Mouse (Mus musculus) hindbrain, embryonic 12.5 days (tissue): ENCODE data around the gene Plpp4. TPM values are rescaled to one million over a fixed set of nuclear protein-coding genes. Genes with fewer than 3 reads are reported as not detected.

ENCODE experiments used
- ATAC-seq: fragments of 200-750 bp; cut with Nextera tagmentation; 2 replicates; pipeline ENCODE4 v1.8.0; 2017; ENCODE audit warnings: moderate TSS enrichment; ENCODE audit not compliant: low FRiP score
- H3K27ac ChIP-seq: fragments of 300-500 bp; sonication (generic); 2 replicates; pipeline ENCODE4 v1.5.1; 2016; ENCODE audit warnings: mild to moderate bottlenecking
- H3K27me3 ChIP-seq: fragments of 300-500 bp; sonication (generic); 2 replicates; pipeline ENCODE4 v1.6.1; 2016; ENCODE audit warnings: mild to moderate bottlenecking
- H3K36me3 ChIP-seq: fragments of 300-500 bp; sonication (generic); 2 replicates; pipeline ENCODE4 v1.6.1; 2016; ENCODE audit warnings: mild to moderate bottlenecking
- H3K4me1 ChIP-seq: fragments of 300-500 bp; sonication (generic); 2 replicates; pipeline ENCODE4 v1.6.1; 2016
- H3K4me2 ChIP-seq: fragments of 300-500 bp; sonication (generic); replicated peaks from 2 replicates; pipeline ENCODE4 v1.6.1; 2016; ENCODE audit warnings: mild to moderate bottlenecking
- H3K4me3 ChIP-seq: fragments of 300-500 bp; sonication (generic); 2 replicates; pipeline ENCODE4 v1.5.1; 2016; ENCODE audit warnings: mild to moderate bottlenecking
- H3K9ac ChIP-seq: fragments of 300-500 bp; sonication (generic); 2 replicates; pipeline ENCODE4 v1.6.1; 2016; ENCODE audit warnings: mild to moderate bottlenecking, moderate library complexity
- H3K9me3 ChIP-seq: fragments of 300-500 bp; sonication (generic); replicated peaks from 2 replicates; pipeline ENCODE4 v1.6.1; 2016; ENCODE audit warnings: mild to moderate bottlenecking
- WGBS: fragments of 180-500 bp; shearing (Covaris S2); methylation state at CpG from one replicate; pipeline ENCODE4 v1.1.7; 2016; 5-methylcytosine and 5-hydroxymethylcytosine counted together
- polyA plus RNA-seq: library from polyadenylated mRNA; unstranded; fragments of >200 nt; fragmentation: Nextera tagmentation; extraction: Ambion mirVana; gene quantifications from 2 replicates; pipeline ENCODE4 v1.2.1, GENCODE M21; 2016

The Plpp4 gene
- 2.1 and 2.8 TPM in 2 replicates for polyA plus RNA-seq

- 1% methylated on average over 54 of the region's 66 CpGs for WGBS
- H3K27me3 ChIP-seq, result peaks cover 38% of the 10 kb centered on the region
- H3K9ac ChIP-seq, result peak within 1 kb of the TSS; percentile 75
- no peak within 1 kb of the TSS for H3K27ac ChIP-seq
- no peaks in the 10 kb centered on the region for H3K36me3 ChIP-seq
- H3K4me3 ChIP-seq, result peak within 1 kb of the TSS; percentile 54
- peaks cover 16% of the 10 kb centered on the region; the same call in 1 of the 2 replicates for H3K4me1 ChIP-seq
- H3K9me3 ChIP-seq, result no peaks in the 10 kb centered on the region
- peak; percentile 83 for ATAC-seq
- H3K4me2 ChIP-seq, result peak within 1 kb of the TSS; percentile 93
These were observed at the start of gene Plpp4 for GRCm38 (mm10) chr7:129256621-129257373. Gene Plpp4, plus strand, starts transcription at chr7:129257031.

DNA sequence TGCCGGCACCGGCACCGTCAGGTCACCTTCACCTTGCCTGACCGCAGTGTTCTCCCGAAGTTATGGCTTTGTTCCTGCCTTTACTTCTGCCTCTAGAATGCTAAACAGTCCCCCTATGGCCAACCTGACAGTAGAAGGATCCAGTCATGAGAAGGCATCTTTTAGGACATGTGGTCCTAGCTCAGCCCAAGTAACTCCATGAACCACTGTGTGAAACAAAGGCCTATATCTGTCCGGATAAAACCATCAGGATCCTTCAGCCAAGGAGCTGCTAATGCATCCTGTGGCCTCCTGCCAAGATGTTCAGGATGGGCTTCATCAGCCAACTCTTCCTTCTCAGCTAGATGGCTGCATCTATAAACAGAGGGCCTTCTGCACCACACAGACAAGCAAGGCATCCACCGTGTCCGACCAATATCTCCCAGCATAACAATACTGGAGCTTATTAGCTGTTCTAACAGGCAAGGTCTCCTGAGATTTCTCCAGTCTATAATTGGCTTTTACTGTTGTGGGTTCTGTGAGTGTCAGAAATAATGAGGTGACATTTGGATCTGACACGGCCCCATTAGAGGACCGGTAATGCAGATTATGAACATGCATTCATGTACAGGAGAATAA is 40.8 kb upstream of the Plpp4 start:
- Histone ChIP-seq H3K36me3 (no peaks in the 10 kb centered on the region), H3K9ac (no peak overlapping the region), H3K27ac (peak overlapping the region; percentile 52), H3K4me2 (no peak overlapping the region), H3K4me3 (no peak overlapping the region), H3K27me3 (no peaks in the 10 kb centered on the region), H3K9me3 (no peaks in the 10 kb centered on the region), H3K4me1 (0 out of 2 replicates have a peak, but pooled peaks cover 9% of the 10 kb centered on the region)
- peak; percentile 66; the same call in 1 of the 2 replicates for ATAC-seq
- WGBS, result 83% methylated on average over 10 of the region's 10 CpGs

DNA sequence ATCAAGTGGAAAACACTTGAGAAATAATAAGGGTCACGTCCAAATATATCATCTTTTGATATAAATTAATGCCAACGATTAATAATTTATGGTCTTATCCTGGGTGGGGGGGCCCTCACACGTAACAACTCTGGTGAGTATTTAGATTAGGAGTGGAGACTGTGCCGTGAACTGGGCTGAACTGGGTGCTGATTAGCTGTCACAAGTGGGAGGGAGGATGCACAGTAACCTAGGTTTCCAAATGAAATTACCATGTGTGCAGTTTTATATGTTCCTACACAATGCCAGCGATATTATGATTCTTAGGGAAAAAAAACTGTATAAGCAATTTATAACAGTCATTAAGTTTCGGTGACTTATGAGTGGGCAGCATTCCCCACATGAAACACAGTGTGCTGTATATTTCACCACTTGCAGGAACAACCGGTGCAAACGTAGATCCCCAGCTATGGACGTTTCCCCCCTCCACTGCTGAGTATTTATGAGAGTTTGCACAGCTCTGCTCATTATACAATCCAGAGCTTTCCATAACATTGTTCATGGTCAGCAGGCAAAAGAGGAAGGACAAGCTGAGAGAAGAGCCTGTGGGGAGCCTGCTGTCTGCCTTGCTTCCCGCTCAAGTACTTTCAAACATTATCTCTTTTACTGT is 40.2 kb upstream of the Plpp4 start:
- Histone ChIP-seq H3K4me3 (no peak overlapping the region), H3K9ac (no peak overlapping the region), H3K36me3 (no peaks in the 10 kb centered on the region), H3K4me2 (no peak overlapping the region), H3K27ac (0 out of 2 replicates have a peak overlapping the region, but pooled peaks have one; percentile 12), H3K4me1 (0 out of 2 replicates have a peak, but pooled peaks cover 9% of the 10 kb centered on the region), H3K27me3 (no peaks in the 10 kb centered on the region), H3K9me3 (no peaks in the 10 kb centered on the region)
- 71% methylated on average over 10 of the region's 10 CpGs for WGBS
- ATAC-seq, result peak; percentile 46; the same call in 1 of the 2 replicates

GRCm38 (mm10) chr7:129220948-129221347 is 35.9 kb upstream of the Plpp4 start:
- H3K4me3 ChIP-seq, result no peak overlapping the region
- H3K36me3 ChIP-seq, result no peaks in the 10 kb centered on the region
- no peaks in the 10 kb centered on the region for H3K9me3 ChIP-seq
- H3K27ac ChIP-seq, result no peak overlapping the region
- no peak overlapping the region for H3K9ac ChIP-seq
- H3K27me3 ChIP-seq, result no peaks in the 10 kb centered on the region
- 0 out of 2 replicates have a peak, but pooled peaks cover 2% of the 10 kb centered on the region for H3K4me1 ChIP-seq
- no peak for ATAC-seq
- no peak overlapping the region for H3K4me2 ChIP-seq
- WGBS, result 82% methylated on average over 9 of the region's 9 CpGs

DNA sequence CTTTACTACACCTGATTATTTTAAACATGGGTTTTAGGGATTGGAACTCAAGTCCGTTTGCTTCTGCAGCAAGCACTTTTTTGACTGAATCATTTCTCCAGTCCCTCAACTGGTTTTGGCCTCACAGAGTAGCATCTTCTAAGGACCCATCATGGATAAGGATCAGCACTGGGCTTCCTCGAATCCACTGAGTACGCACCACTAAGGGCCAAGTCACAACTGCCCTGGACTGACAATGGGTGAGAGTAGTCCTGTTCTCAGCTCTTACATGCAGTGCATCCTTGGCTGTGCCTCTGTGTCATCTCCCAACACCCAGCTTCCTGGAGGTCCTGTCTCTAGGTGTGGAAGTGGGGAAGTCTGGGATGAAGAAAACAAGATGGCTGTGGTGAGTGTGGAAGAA is 35.2 kb upstream of the Plpp4 start:
- Histone ChIP-seq H3K36me3 (no peaks in the 10 kb centered on the region), H3K4me3 (no peak overlapping the region), H3K27me3 (no peaks in the 10 kb centered on the region), H3K9ac (no peak overlapping the region), H3K9me3 (no peaks in the 10 kb centered on the region), H3K27ac (no peak overlapping the region), H3K4me1 (no peaks in the 10 kb centered on the region), H3K4me2 (no peak overlapping the region)
- WGBS, result 90% methylated on average over 3 of the region's 3 CpGs
- ATAC-seq, result no peak

DNA sequence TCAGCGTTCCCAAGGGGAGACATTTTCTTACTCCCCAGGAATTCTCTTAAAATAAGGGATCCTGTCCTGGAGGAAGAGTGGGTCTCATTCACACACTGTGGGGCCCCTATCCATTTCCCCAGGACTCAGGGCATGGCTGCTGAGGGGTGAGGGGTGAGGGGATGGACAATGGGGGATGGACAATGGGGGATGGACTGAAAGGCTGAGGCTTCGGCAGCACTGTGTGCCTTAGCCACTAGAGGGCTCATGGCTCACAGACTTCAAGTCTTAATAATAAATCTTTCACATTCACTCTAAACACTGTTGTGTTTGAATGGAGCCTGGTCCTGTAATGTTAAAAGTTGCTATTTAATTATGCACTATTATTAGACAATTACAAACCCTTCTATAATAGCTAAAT is 21.4 kb upstream of the Plpp4 start:
- Histone ChIP-seq H3K4me3 (no peak overlapping the region), H3K27me3 (no peaks in the 10 kb centered on the region), H3K4me2 (no peak overlapping the region), H3K9me3 (no peaks in the 10 kb centered on the region), H3K36me3 (no peaks in the 10 kb centered on the region), H3K4me1 (no peaks in the 10 kb centered on the region), H3K9ac (no peak overlapping the region), H3K27ac (no peak overlapping the region)
- 52% methylated on average over 2 of the region's 2 CpGs for WGBS
- ATAC-seq, result peak; percentile 29; the same call in 1 of the 2 replicates

DNA sequence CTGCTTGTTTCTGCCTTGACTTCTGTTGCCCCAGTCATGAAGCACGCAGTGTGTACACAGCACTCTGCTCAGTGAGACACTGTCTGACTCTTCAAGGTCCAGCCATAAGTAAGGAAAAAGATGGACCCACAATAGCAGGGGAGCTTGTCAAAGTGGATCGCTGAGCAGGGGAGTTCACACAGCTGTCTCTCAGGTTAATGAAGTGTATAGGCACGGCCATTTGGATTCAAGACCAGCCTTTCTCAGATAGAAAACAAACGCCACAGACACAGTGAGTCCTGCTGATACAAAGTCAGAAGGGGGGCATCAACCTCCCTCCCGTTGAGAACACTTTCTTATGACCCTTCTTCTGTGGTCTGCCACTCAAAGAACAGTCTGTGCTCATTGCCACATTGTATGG is 20.8 kb upstream of the Plpp4 start:
- Histone ChIP-seq H3K27ac (no peak overlapping the region), H3K4me1 (no peaks in the 10 kb centered on the region), H3K4me2 (no peak overlapping the region), H3K36me3 (no peaks in the 10 kb centered on the region), H3K9me3 (no peaks in the 10 kb centered on the region), H3K27me3 (no peaks in the 10 kb centered on the region), H3K9ac (no peak overlapping the region), H3K4me3 (no peak overlapping the region)
- WGBS, result 52% methylated on average over 5 of the region's 5 CpGs
- ATAC-seq, result no peak

DNA sequence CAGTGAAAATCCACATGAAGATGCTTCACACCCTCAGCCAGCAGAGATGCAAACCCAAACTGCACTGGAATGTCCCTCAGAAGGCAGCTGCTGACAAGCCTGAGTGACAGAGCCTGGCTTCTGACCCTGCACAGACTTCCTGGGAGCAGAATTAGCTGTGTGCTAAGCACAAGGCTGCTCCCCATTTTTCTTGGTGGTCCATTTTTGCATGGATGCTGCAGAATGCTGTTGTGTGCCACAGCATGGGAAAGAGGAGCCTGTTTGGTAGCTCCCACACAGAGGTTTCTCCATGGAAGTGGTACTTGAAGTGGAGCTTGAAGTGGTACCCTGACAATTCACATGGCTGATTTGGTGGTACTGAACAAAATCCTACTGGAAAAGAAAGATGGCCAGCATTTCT is 5.8 kb upstream of the Plpp4 start:
- H3K27me3 ChIP-seq, result peaks cover 10% of the 10 kb centered on the region
- H3K4me3 ChIP-seq, result no peak overlapping the region
- no peak overlapping the region for H3K9ac ChIP-seq
- no peaks in the 10 kb centered on the region for H3K9me3 ChIP-seq
- H3K36me3 ChIP-seq, result no peaks in the 10 kb centered on the region
- peaks cover under 1% of the 10 kb centered on the region; the same call in 1 of the 2 replicates for H3K4me1 ChIP-seq
- no peak for ATAC-seq
- H3K27ac ChIP-seq, result no peak overlapping the region
- no peak overlapping the region for H3K4me2 ChIP-seq

GRCm38 (mm10) chr7:129253406-129253805 is 3.4 kb upstream of the Plpp4 start:
- Histone ChIP-seq H3K4me2 (no peak overlapping the region), H3K27me3 (peaks cover 34% of the 10 kb centered on the region), H3K36me3 (no peaks in the 10 kb centered on the region), H3K4me1 (peaks cover 16% of the 10 kb centered on the region; the same call in 1 of the 2 replicates), H3K9me3 (no peaks in the 10 kb centered on the region), H3K9ac (no peak overlapping the region), H3K27ac (no peak overlapping the region), H3K4me3 (no peak overlapping the region)
- 84% methylated on average over 6 of the region's 6 CpGs for WGBS
- ATAC-seq, result no peak

DNA sequence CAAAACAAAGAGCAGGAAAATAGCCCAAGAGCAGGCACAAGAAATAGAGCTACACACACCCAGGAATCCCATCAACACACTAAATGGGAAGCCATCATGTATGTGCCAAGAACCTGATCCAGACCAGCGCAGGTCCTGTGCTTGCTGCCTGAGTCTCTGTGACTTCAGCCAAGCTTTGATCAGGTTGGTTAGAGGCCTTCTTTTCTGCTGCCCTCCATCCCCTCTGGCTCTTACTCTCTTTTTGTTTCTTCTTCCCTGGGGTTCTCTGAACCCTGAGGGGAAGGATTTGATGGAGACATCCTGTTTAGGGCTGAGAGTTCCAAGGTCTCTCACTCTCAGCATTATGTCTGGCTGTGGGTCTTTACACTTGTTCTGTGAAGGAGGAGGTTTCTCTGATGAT is 2.7 kb upstream of the Plpp4 start:
- no peak overlapping the region for H3K4me3 ChIP-seq
- H3K27me3 ChIP-seq, result peaks cover 35% of the 10 kb centered on the region
- H3K27ac ChIP-seq, result no peak overlapping the region
- no peak overlapping the region for H3K4me2 ChIP-seq
- 97% methylated on average over 1 of the region's 1 CpGs for WGBS
- H3K36me3 ChIP-seq, result no peaks in the 10 kb centered on the region
- H3K9me3 ChIP-seq, result no peaks in the 10 kb centered on the region
- H3K9ac ChIP-seq, result no peak overlapping the region
- H3K4me1 ChIP-seq, result peaks cover 16% of the 10 kb centered on the region; the same call in 1 of the 2 replicates
- ATAC-seq, result no peak

DNA sequence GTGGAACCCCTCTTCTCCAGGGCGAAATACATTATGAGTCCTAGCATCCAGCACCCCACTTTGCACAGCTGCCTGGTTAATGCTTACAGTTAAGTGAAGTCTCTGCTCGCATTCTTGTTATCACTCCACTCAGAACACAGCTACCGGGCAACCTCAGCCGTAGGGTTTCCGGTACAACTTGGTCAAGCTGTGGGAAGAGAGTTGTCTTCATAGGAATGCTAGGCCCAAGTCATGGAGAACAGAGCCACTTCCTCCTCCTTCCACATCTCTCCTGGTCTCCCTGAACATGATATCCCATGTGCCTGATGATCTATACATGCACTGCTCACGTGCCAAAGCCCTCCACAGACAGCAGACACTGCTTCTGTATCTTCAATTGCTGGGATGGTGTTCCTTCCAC is 1.4 kb upstream of the Plpp4 start:
- H3K27ac ChIP-seq, result no peak overlapping the region
- no peaks in the 10 kb centered on the region for H3K36me3 ChIP-seq
- no peak overlapping the region for H3K4me2 ChIP-seq
- no peak overlapping the region for H3K4me3 ChIP-seq
- H3K9ac ChIP-seq, result no peak overlapping the region
- 91% methylated on average over 6 of the region's 6 CpGs for WGBS
- H3K9me3 ChIP-seq, result no peaks in the 10 kb centered on the region
- ATAC-seq, result no peak
- peaks cover 16% of the 10 kb centered on the region; the same call in 1 of the 2 replicates for H3K4me1 ChIP-seq
- H3K27me3 ChIP-seq, result peaks cover 38% of the 10 kb centered on the region

- H3K36me3 ChIP-seq, result no peaks in the 10 kb centered on the region
- no peak overlapping the region for H3K27ac ChIP-seq
- H3K9me3 ChIP-seq, result no peaks in the 10 kb centered on the region
- 8% methylated on average over 13 of the region's 13 CpGs for WGBS
- ATAC-seq, result 0 out of 2 replicates have a peak, but pooled peaks have one; percentile 19
- H3K4me1 ChIP-seq, result peaks cover 16% of the 10 kb centered on the region; the same call in 1 of the 2 replicates
- 0 out of 2 replicates have a peak overlapping the region, but pooled peaks have one; percentile 75 for H3K9ac ChIP-seq
- peak overlapping the region; percentile 93 for H3K4me2 ChIP-seq
- peaks cover 38% of the 10 kb centered on the region for H3K27me3 ChIP-seq
- peak overlapping the region; percentile 54 for H3K4me3 ChIP-seq
These were observed 665 bp downstream of the Plpp4 start for GRCm38 (mm10) chr7:129257374-129258018.
